Mouse (Mus musculus) kidney, embryonic 14.5 days (tissue): ENCODE results near the gene Ppp1r27. TPM values are rescaled to one million over a fixed set of nuclear protein-coding genes. Genes with fewer than 3 reads are reported as not detected.
"Not testable (repeated sequence)": the region's sequence is repeated elsewhere in the genome, so short reads cannot be mapped to it uniquely, and the experiment has no call there.

Source experiments
- ATAC-seq: fragments of 200-750 bp; cut with Nextera tagmentation; 2 replicates; pipeline ENCODE4 v1.8.0; 2017; ENCODE audit warnings: moderate number of reproducible peaks, mild to moderate bottlenecking, moderate TSS enrichment, moderate library complexity; ENCODE audit not compliant: low FRiP score, low TSS enrichment
- H3K27ac ChIP-seq: fragments of 300-500 bp; sonication (generic); 2 replicates; pipeline ENCODE4 v1.5.1; 2014; ENCODE audit warnings: low read depth, mild to moderate bottlenecking, low read length, moderate library complexity, mixed read lengths
- H3K27me3 ChIP-seq: fragments of 300-500 bp; sonication (generic); 2 replicates; pipeline ENCODE4 v1.6.1; 2014; ENCODE audit warnings: mild to moderate bottlenecking, low read length; ENCODE audit not compliant: control insufficient read depth, insufficient read depth
- H3K36me3 ChIP-seq: fragments of 300-500 bp; sonication (generic); 2 replicates; pipeline ENCODE4 v1.6.1; 2014; ENCODE audit warnings: low read length, mixed read lengths; ENCODE audit not compliant: control insufficient read depth, insufficient read depth
- H3K4me1 ChIP-seq: fragments of 300-500 bp; sonication (generic); 2 replicates; pipeline ENCODE4 v1.6.1; 2014; ENCODE audit warnings: low read length, mixed read lengths; ENCODE audit not compliant: control insufficient read depth, insufficient read depth
- H3K4me2 ChIP-seq: fragments of 300-500 bp; sonication (generic); replicated peaks from 2 replicates; pipeline ENCODE4 v1.6.1; 2014; ENCODE audit warnings: low read depth, mild to moderate bottlenecking, low read length
- H3K4me3 ChIP-seq: fragments of 300-500 bp; sonication (generic); 2 replicates; pipeline ENCODE4 v1.5.1; 2014; ENCODE audit warnings: mild to moderate bottlenecking, low read length
- H3K9ac ChIP-seq: fragments of 300-500 bp; sonication (generic); 2 replicates; pipeline ENCODE4 v1.6.1; 2014; ENCODE audit warnings: low read depth, mild to moderate bottlenecking, low read length, moderate library complexity
- H3K9me3 ChIP-seq: fragments of 300-500 bp; sonication (generic); 2 replicates; pipeline ENCODE4 v1.6.1; 2016; ENCODE audit warnings: low read length; ENCODE audit not compliant: control insufficient read depth
- WGBS: fragments of 180-500 bp; shearing (Covaris S2); extraction: QIAGEN DNeasy Blood & Tissue Kit; methylation state at CpG from one replicate; pipeline ENCODE4 v1.1.7; 2014; 5-methylcytosine and 5-hydroxymethylcytosine counted together
- polyA plus RNA-seq: library from polyadenylated mRNA; unstranded; fragments of >200 nt; fragmentation: Nextera tagmentation; extraction: Ambion mirVana; gene quantifications from 2 replicates; pipeline ENCODE4 v1.2.1, GENCODE M21; 2014

Ppp1r27 gene
- polyA plus RNA-seq, 1 experiment from 2014 or later = 0.58 TPM

DNA sequence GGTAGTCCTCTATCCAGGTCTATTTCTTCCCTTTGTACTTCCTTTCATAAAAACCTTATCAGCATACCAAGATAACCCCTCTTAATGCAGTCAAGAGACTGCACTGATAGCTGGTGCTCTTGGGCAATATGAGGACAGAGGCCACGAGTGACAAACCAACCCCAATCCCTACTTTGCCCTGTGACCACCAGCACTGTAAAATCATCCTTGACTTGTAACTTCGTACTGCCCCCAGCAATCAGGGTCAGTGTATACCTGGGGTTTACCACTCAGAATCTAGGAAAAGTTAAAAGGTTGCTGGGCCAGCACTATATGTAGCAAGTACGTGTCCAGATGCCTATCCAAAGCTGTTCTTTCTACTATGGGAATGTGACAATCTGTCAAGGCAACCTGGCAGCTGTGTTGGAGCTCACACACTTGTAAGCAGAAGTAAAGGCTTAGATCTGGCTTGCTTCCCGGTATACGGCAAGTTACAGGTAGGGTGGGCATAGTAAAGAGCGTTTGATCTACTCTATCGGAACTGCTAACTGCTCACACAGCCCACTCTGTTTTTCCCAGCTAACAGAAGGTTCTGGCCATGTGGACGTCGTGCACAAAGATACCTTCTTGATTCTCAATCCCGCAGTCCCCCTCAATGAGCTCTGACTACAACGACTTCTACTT, 21.0 kb upstream of the Ppp1r27 start:
- H3K4me2 ChIP-seq = peak overlapping the region; percentile 92
- H3K4me1 ChIP-seq = peaks cover 21% of the 10 kb centered on the region
- no peaks in the 10 kb centered on the region for H3K27me3 ChIP-seq
- peak overlapping the region; percentile 95 for H3K27ac ChIP-seq
- H3K9ac ChIP-seq = peak overlapping the region; percentile 96
- no peaks in the 10 kb centered on the region for H3K9me3 ChIP-seq
- H3K4me3 ChIP-seq = peak overlapping the region; percentile 90
- H3K36me3 ChIP-seq = peaks cover 40% of the 10 kb centered on the region
- no peak for ATAC-seq
- 10% methylated on average over 11 of the region's 11 CpGs for WGBS

DNA sequence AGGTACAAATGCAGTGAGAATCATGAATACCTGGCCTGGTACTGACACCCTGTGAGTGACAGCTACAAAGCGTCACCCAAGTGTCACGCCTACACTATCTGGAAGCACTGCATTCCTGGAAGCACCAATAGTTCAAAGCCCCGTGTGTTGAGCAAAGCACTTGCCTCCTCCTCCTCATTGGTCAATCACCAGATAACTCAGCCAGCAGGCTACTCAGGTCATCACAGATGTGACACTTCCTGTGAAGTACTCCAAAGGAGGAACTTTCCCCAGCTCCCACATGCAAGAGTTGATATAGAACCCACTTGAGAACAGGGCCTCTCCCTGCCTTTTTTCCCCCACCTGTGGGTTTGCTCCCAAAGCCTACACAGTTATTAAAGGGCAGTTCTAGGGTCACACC, 20.2 kb upstream of the Ppp1r27 start:
- no peaks in the 10 kb centered on the region for H3K9me3 ChIP-seq
- H3K27me3 ChIP-seq = no peaks in the 10 kb centered on the region
- peaks cover 48% of the 10 kb centered on the region for H3K36me3 ChIP-seq
- peaks cover 21% of the 10 kb centered on the region for H3K4me1 ChIP-seq
- H3K27ac ChIP-seq = no peak overlapping the region
- WGBS = 71% methylated on average over 3 of the region's 3 CpGs
- H3K9ac ChIP-seq = peak overlapping the region; percentile 96; the same call in 1 of the 2 replicates
- H3K4me2 ChIP-seq = peak overlapping the region; percentile 92
- H3K4me3 ChIP-seq = peak overlapping the region; percentile 90
- no peak for ATAC-seq

DNA sequence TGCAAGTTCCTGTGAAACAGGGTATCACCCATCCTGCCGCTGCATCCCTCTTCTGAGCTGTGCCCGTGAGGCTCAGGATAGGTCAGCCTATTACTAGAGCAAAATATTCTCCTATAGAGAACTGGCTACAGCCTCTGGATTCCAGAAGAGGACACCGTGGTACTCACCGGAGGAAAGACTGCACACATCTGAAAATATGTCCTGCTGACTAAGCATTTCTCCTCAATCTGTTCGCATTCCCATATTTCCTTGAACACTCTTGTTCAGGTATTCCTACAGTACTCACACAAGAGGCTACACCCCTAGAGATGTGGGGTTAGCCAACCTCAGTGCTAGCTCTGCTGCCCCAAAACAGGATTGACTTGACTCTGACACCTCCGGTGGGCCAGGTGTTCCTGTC, 17.4 kb upstream of the Ppp1r27 start:
- Histone ChIP-seq H3K4me3 (no peak overlapping the region), H3K4me1 (peaks cover 12% of the 10 kb centered on the region), H3K36me3 (peaks cover 76% of the 10 kb centered on the region), H3K9me3 (no peaks in the 10 kb centered on the region), H3K27me3 (no peaks in the 10 kb centered on the region), H3K9ac (peak overlapping the region; percentile 4; the same call in 1 of the 2 replicates), H3K27ac (no peak overlapping the region), H3K4me2 (no peak overlapping the region)
- no peak for ATAC-seq
- 94% methylated on average over 6 of the region's 6 CpGs for WGBS

DNA sequence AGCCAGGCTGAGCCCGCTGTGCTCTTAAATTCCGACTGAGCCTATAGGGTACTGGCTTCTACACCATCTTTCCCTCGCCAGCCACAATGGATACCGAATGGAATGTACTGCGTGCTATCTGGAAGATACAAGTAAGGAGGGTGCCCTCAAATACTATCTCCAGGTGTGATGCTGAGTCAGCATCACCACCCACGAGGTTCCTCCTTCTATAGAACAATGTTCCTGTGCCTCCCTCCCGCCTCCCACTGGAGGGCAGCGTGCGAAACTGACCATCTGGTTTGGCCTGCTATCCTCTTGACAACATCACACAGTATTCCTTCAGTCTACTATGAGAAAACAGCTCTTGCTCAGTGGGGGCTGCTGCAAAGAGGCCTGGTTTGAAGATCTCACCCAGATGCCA, 14.2 kb upstream of the Ppp1r27 start:
- Histone ChIP-seq H3K27me3 (no peaks in the 10 kb centered on the region), H3K9ac (no peak overlapping the region), H3K4me3 (no peak overlapping the region), H3K27ac (no peak overlapping the region), H3K4me1 (0 out of 2 replicates have a peak, but pooled peaks cover 2% of the 10 kb centered on the region), H3K36me3 (peaks cover 93% of the 10 kb centered on the region), H3K4me2 (no peak overlapping the region), H3K9me3 (no peaks in the 10 kb centered on the region)
- 88% methylated on average over 9 of the region's 9 CpGs for WGBS
- no peak for ATAC-seq

DNA sequence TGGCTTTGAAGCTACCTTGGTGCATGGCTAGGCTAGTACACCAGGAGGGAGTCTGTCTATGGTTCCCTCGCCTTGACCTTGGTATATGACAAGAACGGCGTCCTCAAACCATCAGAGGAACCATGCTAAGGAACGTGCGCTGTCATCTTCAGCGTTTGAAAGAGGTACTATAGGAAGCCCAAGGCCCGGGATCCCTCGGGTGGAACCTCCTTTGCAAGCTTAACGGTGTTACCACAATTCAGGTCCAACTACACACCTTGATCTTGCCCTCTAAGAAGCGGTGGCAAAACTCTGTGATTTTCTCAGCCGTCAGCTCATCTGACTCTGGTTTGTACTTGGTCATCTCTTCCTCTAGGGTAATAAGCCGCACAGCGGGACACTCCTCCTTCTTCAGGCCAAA, 12.0 kb upstream of the Ppp1r27 start:
- Histone ChIP-seq H3K27ac (no peak overlapping the region), H3K9ac (no peak overlapping the region), H3K4me1 (0 out of 2 replicates have a peak, but pooled peaks cover 2% of the 10 kb centered on the region), H3K9me3 (no peaks in the 10 kb centered on the region), H3K27me3 (no peaks in the 10 kb centered on the region), H3K4me2 (no peak overlapping the region), H3K4me3 (no peak overlapping the region), H3K36me3 (peaks cover 89% of the 10 kb centered on the region)
- 95% methylated on average over 13 of the region's 13 CpGs for WGBS
- ATAC-seq = no peak

DNA sequence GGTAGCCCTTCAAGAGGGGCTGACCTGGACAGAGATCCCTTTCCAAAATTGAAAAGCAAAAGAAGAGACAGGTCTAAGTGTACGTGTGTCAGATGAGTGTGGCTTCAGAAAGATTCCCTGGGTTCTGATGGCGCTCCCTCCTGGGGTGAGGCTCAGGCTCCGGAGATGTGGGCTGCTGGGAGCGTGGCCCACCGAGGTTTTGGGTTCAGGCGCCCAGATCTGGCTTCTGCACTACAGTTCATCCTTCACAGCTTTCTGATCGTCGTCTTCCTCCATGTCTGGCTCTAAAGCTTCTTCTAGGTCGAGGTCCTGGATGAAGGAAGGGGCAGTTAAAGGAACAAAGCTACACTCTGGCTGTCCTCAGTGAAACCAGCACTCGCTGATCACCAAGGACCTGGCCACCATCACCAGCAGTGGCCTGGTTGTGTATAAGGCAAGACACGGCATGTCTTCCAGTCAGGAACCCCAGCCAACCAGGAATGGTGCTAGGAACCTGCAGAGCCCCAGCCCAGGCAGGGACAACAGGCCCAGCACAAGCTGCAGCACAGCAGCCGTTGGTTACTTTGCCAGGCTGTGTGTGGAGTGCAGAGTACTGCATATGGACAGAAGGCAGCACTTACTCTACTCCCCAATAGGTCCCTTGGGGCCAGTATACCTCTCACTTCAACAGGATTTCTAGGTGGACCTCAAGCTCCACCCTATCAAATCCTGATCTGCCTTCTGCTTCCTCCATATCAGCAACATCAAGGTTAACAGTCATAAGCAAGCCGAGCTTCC, 10.2 kb upstream of the Ppp1r27 start:
- H3K27ac ChIP-seq = no peak overlapping the region
- no peak overlapping the region for H3K4me3 ChIP-seq
- peaks cover 5% of the 10 kb centered on the region; the same call in 1 of the 2 replicates for H3K9me3 ChIP-seq
- H3K36me3 ChIP-seq = peaks cover 70% of the 10 kb centered on the region
- H3K9ac ChIP-seq = no peak overlapping the region
- ATAC-seq = no peak
- no peaks in the 10 kb centered on the region for H3K27me3 ChIP-seq
- 91% methylated on average over 13 of the region's 13 CpGs for WGBS
- H3K4me1 ChIP-seq = no peaks in the 10 kb centered on the region
- H3K4me2 ChIP-seq = no peak overlapping the region

DNA sequence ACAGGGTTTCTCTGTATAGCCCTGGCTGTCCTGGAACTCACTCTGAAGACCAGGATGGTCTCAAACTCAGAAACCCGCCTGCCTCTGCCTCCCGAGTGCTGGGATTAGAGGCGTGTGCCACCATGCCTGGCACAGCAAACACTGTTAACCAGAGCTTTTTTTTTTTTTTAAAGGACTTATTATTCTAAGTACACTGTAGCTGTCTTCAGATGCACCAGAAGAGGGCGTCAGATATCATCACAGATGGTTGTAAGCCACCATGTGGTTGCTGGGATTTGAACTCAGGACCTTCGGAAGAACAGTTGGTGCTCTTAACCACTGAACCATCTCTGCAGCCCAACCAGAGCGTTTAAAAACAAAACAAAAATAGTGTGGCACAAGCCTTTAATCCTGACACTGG, 7.9 kb upstream of the Ppp1r27 start:
- WGBS = 90% methylated on average over 6 of the region's 6 CpGs
- peaks cover 47% of the 10 kb centered on the region for H3K36me3 ChIP-seq
- not testable (repeated sequence) for H3K4me1 ChIP-seq, ATAC-seq, H3K4me2 ChIP-seq, H3K27me3 ChIP-seq, H3K9me3 ChIP-seq, H3K27ac ChIP-seq, H3K9ac ChIP-seq, H3K4me3 ChIP-seq

DNA sequence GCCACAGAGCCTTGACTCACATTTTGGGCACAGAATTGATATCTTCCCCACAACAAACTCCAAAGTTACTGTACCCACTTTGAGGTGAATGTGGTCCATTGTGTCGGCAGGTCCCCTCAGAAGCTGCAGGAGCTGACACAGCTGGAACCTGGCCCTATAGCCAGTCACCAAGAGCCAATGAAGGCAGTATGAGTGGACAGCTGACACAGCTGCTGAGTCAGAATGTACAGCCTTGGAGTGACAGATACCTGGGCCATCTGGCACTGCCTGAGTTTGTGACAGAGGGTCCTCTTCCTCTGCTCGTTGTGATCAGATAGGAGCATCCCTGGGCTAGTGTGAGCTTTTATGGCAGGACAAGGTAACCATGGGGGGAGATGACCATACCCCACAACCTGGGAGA, 4.3 kb upstream of the Ppp1r27 start:
- no peak overlapping the region for H3K4me3 ChIP-seq
- no peak overlapping the region for H3K9ac ChIP-seq
- no peak overlapping the region for H3K27ac ChIP-seq
- H3K36me3 ChIP-seq = peaks cover 12% of the 10 kb centered on the region
- no peak for ATAC-seq
- peaks cover 1% of the 10 kb centered on the region for H3K4me1 ChIP-seq
- no peaks in the 10 kb centered on the region for H3K27me3 ChIP-seq
- no peak overlapping the region for H3K4me2 ChIP-seq
- WGBS = 77% methylated on average over 2 of the region's 2 CpGs
- H3K9me3 ChIP-seq = peaks cover 5% of the 10 kb centered on the region; the same call in 1 of the 2 replicates

DNA sequence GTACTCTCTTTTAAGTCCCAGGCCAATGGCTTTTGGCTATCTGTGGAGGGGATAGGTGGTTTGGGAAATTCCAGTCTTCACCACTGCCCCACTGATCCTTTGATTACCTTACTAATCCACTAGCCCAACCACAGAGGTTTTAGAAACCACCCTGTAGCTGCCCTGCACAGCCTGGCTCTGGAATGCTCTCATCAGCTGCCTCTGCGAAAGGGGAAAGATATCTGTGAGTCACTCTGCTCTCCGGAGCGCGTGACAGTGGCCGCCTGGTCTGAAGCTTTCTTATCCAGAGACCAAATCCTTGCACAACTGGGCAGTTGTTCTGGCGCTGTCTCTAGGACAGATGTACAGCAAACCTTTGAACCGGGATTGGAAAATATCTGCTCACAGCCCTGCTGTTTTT, 3.9 kb upstream of the Ppp1r27 start:
- H3K4me1 ChIP-seq = peaks cover 5% of the 10 kb centered on the region
- H3K27ac ChIP-seq = no peak overlapping the region
- no peaks in the 10 kb centered on the region for H3K27me3 ChIP-seq
- WGBS = 81% methylated on average over 7 of the region's 7 CpGs
- H3K36me3 ChIP-seq = peaks cover 7% of the 10 kb centered on the region
- ATAC-seq = no peak
- no peak overlapping the region for H3K4me2 ChIP-seq
- peaks cover 5% of the 10 kb centered on the region; the same call in 1 of the 2 replicates for H3K9me3 ChIP-seq
- H3K9ac ChIP-seq = no peak overlapping the region
- no peak overlapping the region for H3K4me3 ChIP-seq
